Mouse (Mus musculus) gastrocnemius, postnatal 10 days (tissue): Measurements from ENCODE around the gene Prdm11. TPM values are rescaled to one million over a fixed set of nuclear protein-coding genes. Genes with fewer than 3 reads are reported as not detected.

Experiments used
- DNase-seq: peaks from one replicate; pipeline ENCODE4 v3.0.0; 2021; ENCODE audit warnings: mixed read lengths
- total RNA-seq, 2 experiments: library from RNA; stranded (reverse); gene quantifications; 2 replicates each; pipeline ENCODE4 v1.2.3; 2021

Gene Prdm11
- total RNA-seq, 2 experiments from 2014 or later, result 3.2 to 3.4 TPM

DNA sequence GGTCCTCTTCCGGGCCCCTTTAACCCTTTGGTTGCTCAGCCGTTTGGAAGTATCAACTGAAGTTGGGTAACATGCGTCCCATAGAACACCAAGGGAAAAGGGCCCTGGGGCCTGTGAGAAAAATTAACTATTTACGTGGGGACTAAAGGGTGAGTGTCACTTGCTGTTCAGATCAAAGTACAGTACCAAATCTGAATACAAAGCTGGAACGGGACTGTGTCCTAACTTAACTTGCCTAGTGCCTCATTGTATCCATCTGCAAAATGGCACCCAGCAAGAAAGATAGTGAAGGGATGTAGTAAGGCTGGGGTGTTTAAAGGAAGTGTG, 505 bp upstream of the Prdm11 start:
- DNase-seq, result no peak

- DNase-seq, result peak; percentile 95
Measured at GRCm38 (mm10) chr2:93045129-93045817, 694 bp downstream of the Prdm11 start.

- no peak for DNase-seq
Measured at GRCm38 (mm10) chr2:93043449-93044157, 2.4 kb downstream of the Prdm11 start.

DNA sequence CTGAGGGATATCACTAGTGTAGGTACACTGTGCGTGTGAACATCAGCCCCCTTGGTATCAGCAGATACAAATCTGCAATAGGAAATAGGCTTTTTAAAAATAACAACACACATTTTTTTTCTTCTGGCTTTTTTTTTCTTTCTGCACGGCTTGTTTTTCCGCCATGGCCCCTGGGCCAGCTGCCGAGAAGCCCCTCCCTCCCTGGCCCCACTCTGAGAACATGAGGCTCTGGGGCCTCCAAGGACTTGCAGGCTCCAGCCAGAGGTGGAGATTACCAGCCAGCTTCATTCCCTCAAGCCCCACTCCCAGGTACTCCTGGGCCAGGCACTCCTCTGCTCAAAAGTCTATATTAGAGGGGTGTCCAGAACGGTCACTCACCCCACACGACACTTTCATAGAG, 4.5 kb downstream of the Prdm11 start:
- DNase-seq, result no peak

- no peak for DNase-seq
Measured at GRCm38 (mm10) chr2:93040841-93041240, 5.1 kb downstream of the Prdm11 start.

- no peak for DNase-seq
Measured at GRCm38 (mm10) chr2:93039706-93040105, 6.3 kb downstream of the Prdm11 start.

DNA sequence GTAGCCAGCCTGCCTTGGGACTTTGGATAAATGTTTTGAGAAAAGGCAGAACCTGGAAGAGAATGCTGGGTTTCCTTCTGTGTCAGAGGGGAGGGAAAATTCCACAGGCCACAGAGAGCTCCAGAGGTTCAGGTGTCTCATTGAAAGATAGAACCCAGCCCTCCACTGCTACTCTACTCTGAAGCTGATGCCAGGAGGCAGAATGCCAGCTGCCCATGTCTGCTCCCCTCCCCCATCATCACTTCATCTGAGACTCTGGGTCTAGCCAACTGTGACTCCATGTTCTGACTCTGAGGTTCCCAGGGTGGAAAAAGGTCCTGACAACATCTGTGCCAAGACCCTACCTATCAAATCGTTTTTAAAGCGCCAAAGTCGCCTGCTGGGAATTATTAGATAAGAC, 6.9 kb downstream of the Prdm11 start:
- DNase-seq, result no peak

- DNase-seq, result no peak
Measured at GRCm38 (mm10) chr2:93035631-93036030, 10.3 kb downstream of the Prdm11 start.

DNA sequence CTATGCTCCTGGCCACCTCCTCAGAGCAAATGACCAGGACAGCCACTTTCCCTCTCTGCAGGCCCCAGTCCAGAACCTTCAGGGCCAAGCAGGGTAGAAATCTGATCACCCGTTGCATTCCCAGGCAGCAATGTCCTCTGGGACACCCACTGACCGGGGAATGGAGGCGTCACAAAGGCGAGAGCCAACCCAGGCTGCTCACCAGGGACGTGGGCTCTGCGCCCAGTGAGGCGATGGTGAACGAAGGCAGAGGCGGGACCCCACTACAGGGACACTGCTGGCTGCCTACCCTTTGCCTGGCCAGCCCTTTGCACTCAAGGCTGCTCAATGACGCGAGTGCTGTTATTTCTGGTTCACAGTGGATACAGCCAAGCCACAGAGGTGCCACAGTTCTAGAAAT, 13.3 kb downstream of the Prdm11 start:
- DNase-seq, result peak; percentile 54

GRCm38 (mm10) chr2:93032049-93032448, 13.9 kb downstream of the Prdm11 start:
- peak; percentile 50 for DNase-seq

GRCm38 (mm10) chr2:93031021-93031420, 14.9 kb downstream of the Prdm11 start:
- DNase-seq, result no peak

GRCm38 (mm10) chr2:93030101-93030500, 15.9 kb downstream of the Prdm11 start:
- no peak for DNase-seq

DNA sequence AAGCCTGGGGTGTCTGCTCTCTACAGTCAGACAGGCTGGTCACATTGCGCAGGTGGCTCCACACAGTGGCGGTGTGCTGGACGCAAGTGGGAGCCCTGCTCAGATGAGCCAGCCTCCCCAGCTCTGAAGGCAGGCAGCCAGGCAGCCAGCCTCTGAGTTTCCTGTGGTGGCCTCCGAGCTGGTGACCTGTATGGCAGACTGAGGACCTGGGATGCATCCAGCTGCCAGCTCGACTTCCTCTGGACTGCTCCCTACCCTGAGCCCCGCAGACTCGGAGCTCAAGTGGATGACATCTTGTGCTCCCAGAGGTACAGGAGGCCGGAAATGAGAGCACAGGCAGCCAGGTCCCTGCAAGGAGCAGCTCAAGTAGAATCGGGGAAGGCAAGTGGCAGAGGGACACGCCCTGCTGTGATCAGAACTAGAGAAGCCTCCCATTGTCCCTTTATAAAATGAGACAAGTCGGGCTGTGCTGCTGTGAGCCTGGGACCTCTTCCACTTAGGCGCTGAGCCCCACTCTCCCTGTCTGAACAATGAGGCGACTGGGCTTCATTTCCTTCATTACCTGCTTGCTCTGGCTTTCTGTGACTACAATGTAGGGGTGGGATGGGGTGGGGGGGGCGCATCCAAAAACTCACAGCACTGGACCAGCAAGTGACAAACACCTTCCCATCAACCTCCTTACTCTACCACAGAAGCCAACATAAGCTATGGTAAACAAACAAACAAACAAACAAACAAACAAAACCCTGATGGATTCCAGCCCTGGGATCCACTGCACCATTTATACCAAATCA, 16.5 kb downstream of the Prdm11 start:
- DNase-seq, result no peak

DNA sequence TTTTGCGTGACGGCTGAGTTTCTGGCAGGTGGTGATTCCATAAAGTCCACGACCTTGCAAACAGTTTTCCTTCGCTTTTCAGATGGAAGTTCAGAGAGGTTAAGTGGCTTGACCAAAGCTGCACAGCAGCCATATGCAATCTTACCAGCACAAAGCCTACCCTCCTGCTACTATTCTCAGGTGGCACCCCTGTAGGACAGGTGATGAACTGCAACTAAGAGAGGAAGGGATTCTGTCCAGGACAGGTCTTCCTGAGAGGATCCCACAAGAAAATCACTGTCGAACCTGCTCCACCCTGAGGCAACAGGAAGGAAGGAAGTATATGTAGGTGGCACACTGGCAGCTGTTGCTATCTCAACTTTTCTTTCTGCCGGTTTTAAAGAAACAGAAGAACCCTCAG, 17.1 kb downstream of the Prdm11 start:
- DNase-seq, result no peak

DNA sequence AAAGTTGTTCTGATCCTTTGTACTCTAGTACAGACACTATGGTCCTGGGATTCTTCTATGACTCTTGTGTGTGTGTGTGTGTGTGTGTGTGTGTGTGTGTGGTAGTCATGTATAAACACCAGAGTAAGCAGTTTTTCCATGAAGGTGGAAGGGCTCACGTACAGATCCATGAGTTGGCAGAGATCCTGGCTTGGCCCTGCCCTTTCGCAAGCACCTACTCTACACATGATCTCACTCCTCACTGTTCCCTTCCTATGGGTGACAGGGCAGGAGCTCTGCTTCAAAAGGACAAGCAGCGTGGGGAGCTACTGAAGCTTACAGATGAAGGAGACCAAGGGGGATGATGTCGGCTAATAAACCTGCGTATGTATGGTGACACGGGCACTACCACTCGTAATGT, 18.3 kb downstream of the Prdm11 start:
- no peak for DNase-seq

DNA sequence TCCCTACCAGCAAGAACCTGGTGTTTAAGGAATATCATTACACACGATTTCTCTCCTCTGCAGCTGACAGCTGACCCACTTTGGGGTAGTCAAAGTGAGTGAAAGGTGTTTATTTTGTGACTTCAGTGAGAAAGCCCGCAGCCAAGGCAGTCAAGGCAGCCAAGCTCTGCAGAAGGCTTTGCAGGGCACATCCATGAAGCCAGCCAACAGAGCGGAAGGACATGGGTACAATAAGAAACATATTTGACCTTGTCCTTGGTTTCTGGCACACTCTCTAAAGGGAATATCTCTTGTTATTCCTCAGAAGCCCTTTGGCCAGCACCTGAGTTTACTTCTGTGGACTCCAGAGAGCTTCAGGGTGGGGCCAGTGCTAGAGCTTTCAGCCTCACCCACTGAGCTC, 21.5 kb downstream of the Prdm11 start:
- DNase-seq, result no peak

- DNase-seq, result no peak
Measured at GRCm38 (mm10) chr2:93018854-93019253, 27.1 kb downstream of the Prdm11 start.

GRCm38 (mm10) chr2:93017151-93017550, 28.8 kb downstream of the Prdm11 start:
- DNase-seq, result no peak

- peak; percentile 17 for DNase-seq
Measured at GRCm38 (mm10) chr2:93015041-93015440, 30.9 kb downstream of the Prdm11 start.

GRCm38 (mm10) chr2:93014093-93014937, 31.7 kb downstream of the Prdm11 start:
- DNase-seq, result peak; percentile 36

DNA sequence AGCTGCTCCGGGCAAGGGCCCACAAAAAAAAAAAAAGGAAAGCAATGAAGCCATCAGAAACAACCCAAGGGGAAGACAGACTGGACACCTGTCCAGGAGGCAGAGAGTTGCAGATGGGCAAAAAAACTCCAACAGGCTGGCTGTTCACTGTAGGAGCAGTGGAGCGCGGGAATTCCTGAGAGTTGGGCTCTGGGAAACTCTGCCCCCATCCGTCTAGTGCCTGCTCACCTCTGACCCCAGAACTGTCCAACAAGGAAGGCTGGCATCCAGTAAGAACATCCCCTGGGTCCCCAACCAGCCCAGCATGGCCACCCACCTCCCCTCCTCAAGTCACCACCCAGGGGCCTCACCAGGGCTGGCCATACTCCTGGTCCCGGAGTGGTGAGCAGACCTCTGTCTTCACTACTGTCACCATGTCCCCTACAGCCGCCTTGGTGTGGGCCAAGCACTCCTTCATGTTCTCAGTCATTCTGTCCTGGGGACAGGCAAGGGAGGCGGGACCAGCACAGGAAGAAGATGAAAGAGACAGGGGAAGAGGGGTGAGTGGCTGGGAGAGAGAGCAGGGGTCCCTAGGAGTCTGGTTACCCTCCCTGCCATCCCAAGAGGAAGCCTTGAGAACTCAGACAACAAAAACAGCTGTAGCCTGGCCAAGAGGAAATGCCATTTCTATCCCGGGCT, 32.4 kb downstream of the Prdm11 start:
- DNase-seq, result no peak

- no peak for DNase-seq
Measured at GRCm38 (mm10) chr2:93012976-93013375, 33.0 kb downstream of the Prdm11 start.
